Mouse (Mus musculus) cortical plate, adult 2 months (tissue): ENCODE measurements around the gene BC030499.

Source experiments
- CTCF ChIP-seq: fragments of 200-500 bp; IDR thresholded peaks from 2 replicates; pipeline ENCODE4 v1.5.1; 2011; ENCODE audit warnings: mild to moderate bottlenecking, control low read depth, low read length; ENCODE audit not compliant: insufficient read depth; ENCODE audit errors: extremely low read depth
- POLR2A ChIP-seq: fragments of 200-500 bp; IDR thresholded peaks from 2 replicates; pipeline ENCODE4 v1.6.1; 2011; ENCODE audit warnings: mild to moderate bottlenecking, low read length, control low read depth; ENCODE audit not compliant: insufficient read depth; ENCODE audit errors: extremely low read depth

GRCm38 (mm10) chr11:78337040-78337439 lies 46.4 kb downstream of the BC030499 start:
- no peak for TF ChIP-seq POLR2A
- TF ChIP-seq CTCF: no peak
